Mouse (Mus musculus) MEL (cell line): ENCODE results near the gene Pard3b.

Experiments
- CTCF ChIP-seq, 3 experiments: IDR thresholded peaks in 2 of 3; conservative IDR thresholded peaks in 1 of 3; 2 replicates each; pipeline ENCODE4 v1.5.1; 2011 to 2012; ENCODE audit warnings: low read length in 3 of 3, low read depth in 2 of 3, mild to moderate bottlenecking in 2 of 3, improper control_type of control experiment in 1 of 3, inconsistent platforms in 1 of 3, mixed read lengths in 1 of 3, moderate library complexity in 1 of 3; ENCODE audit not compliant: control insufficient read depth in 1 of 3, insufficient read depth in 1 of 3, poor library complexity in 1 of 3, severe bottlenecking in 1 of 3
- E2F4 ChIP-seq: IDR thresholded peaks from 2 replicates; pipeline ENCODE4 v1.6.1; 2011; ENCODE audit warnings: low read depth, low read length, improper control_type of control experiment, borderline replicate concordance
- ELF1 ChIP-seq: IDR thresholded peaks from 2 replicates; pipeline ENCODE4 v1.6.1; 2014; ENCODE audit warnings: low read depth, mild to moderate bottlenecking, inconsistent platforms, low read length, improper control_type of control experiment, moderate library complexity
- MEF2A ChIP-seq: IDR thresholded peaks from 2 replicates; pipeline ENCODE4 v1.6.1; 2014; ENCODE audit warnings: low read depth, mild to moderate bottlenecking, inconsistent platforms, low read length, improper control_type of control experiment; ENCODE audit not compliant: poor library complexity, insufficient replicate concordance, severe bottlenecking; ENCODE audit errors: extremely low read depth
- POLR2A ChIP-seq, 2 experiments: IDR thresholded peaks; 2 replicates each; pipeline ENCODE4 v1.6.1; 2011 to 2012; ENCODE audit warnings: low read length in 2 of 2, mild to moderate bottlenecking in 2 of 2, control low read depth in 1 of 2, improper control_type of control experiment in 1 of 2, low read depth in 1 of 2, moderate library complexity in 1 of 2; ENCODE audit not compliant: control insufficient read depth in 1 of 2, insufficient read depth in 1 of 2, poor library complexity in 1 of 2
- POLR2AphosphoS5 ChIP-seq: IDR thresholded peaks from 2 replicates; pipeline ENCODE4 v1.6.1; 2012; ENCODE audit warnings: low read depth, borderline replicate concordance, mild to moderate bottlenecking, inconsistent platforms, low read length, moderate library complexity, mixed read lengths
- SIN3A ChIP-seq: IDR thresholded peaks from 2 replicates; pipeline ENCODE4 v1.6.1; 2012; ENCODE audit warnings: low read length, improper control_type of control experiment, inconsistent platforms
- SMC3 ChIP-seq: IDR thresholded peaks from 2 replicates; pipeline ENCODE4 v1.6.1; 2011; ENCODE audit warnings: low read depth, low read length, improper control_type of control experiment
- ZC3H11A ChIP-seq: IDR thresholded peaks from 2 replicates; pipeline ENCODE4 v1.6.1; 2012; ENCODE audit warnings: low read depth, mild to moderate bottlenecking, inconsistent platforms, low read length, improper control_type of control experiment

- TF ChIP-seq ZC3H11A, result no peak
- no peak for TF ChIP-seq CTCF (IDR thresholded peaks at IDR 0.05 in 2 of 3, conservative IDR thresholded peaks at IDR 0.05 in 1 of 3; ENCODE audit: control insufficient read depth in 1 of 3, insufficient read depth in 1 of 3, low read depth in 2 of 3, low read length in 3 of 3, poor library complexity in 1 of 3, severe bottlenecking in 1 of 3)
- TF ChIP-seq POLR2AphosphoS5, result no peak
- TF ChIP-seq ELF1, result no peak
- no peak for TF ChIP-seq E2F4
- no peak for TF ChIP-seq MEF2A
- TF ChIP-seq SMC3, result no peak
- no peak for TF ChIP-seq POLR2A (IDR thresholded peaks at IDR 0.05; ENCODE audit: control insufficient read depth in 1 of 2, insufficient read depth in 1 of 2, low read depth in 1 of 2, low read length in 2 of 2, poor library complexity in 1 of 2)
- TF ChIP-seq SIN3A, result no peak
Observed at GRCm38 (mm10) chr1:62394555-62394954, 755.9 kb downstream of the Pard3b start.
